Mouse (Mus musculus) midbrain, postnatal 0 days (tissue): ENCODE data around the gene Rtn4rl1. TPM values are rescaled to one million over a fixed set of nuclear protein-coding genes. Genes with fewer than 3 reads are reported as not detected.

Experiments
- ATAC-seq: fragments of 200-750 bp; cut with Nextera tagmentation; 2 replicates; pipeline ENCODE4 v1.8.0; 2017; ENCODE audit warnings: moderate number of reproducible peaks, mild to moderate bottlenecking, moderate TSS enrichment, moderate library complexity; ENCODE audit not compliant: low FRiP score
- DNase-seq: peaks from one replicate; pipeline ENCODE4 v3.0.0-alpha.2; 2015; ENCODE audit warnings: low spot score
- H3K27ac ChIP-seq: fragments of 300-500 bp; sonication (generic); 2 replicates; pipeline ENCODE4 v1.5.1; 2014; ENCODE audit warnings: low read depth, mild to moderate bottlenecking, low read length, mixed read lengths
- H3K27me3 ChIP-seq: fragments of 300-500 bp; sonication (generic); 2 replicates; pipeline ENCODE4 v1.6.1; 2014; ENCODE audit warnings: low read length, control low read depth, mixed read lengths; ENCODE audit not compliant: insufficient read depth
- H3K36me3 ChIP-seq: fragments of 300-500 bp; sonication (generic); 2 replicates; pipeline ENCODE4 v1.6.1; 2014; ENCODE audit warnings: low read length, control low read depth, mixed read lengths; ENCODE audit not compliant: insufficient read depth
- H3K4me1 ChIP-seq: fragments of 300-500 bp; sonication (generic); 2 replicates; pipeline ENCODE4 v1.6.1; 2014; ENCODE audit warnings: mild to moderate bottlenecking, control low read depth, antibody characterized with exemption, low read length, mixed read lengths; ENCODE audit not compliant: insufficient read depth
- H3K4me2 ChIP-seq: fragments of 300-500 bp; sonication (generic); 2 replicates; pipeline ENCODE4 v1.6.1; 2014; ENCODE audit warnings: low read depth, mild to moderate bottlenecking, low read length, mixed read lengths; ENCODE audit not compliant: poor library complexity, severe bottlenecking
- H3K4me3 ChIP-seq: fragments of 300-500 bp; sonication (generic); 2 replicates; pipeline ENCODE4 v1.5.1; 2014; ENCODE audit warnings: low read depth, mild to moderate bottlenecking, low read length, moderate library complexity
- H3K9ac ChIP-seq: fragments of 300-500 bp; sonication (generic); replicated peaks from 2 replicates; pipeline ENCODE4 v1.6.1; 2014; ENCODE audit warnings: mild to moderate bottlenecking, low read length, moderate library complexity, mixed read lengths; ENCODE audit not compliant: poor library complexity, severe bottlenecking
- H3K9me3 ChIP-seq: fragments of 300-500 bp; sonication (generic); 2 replicates; pipeline ENCODE4 v1.6.1; 2016; ENCODE audit warnings: low read length, control low read depth
- CTCF ChIP-seq: IDR thresholded peaks from 2 replicates; pipeline ENCODE4 v1.5.1; 2016; ENCODE audit warnings: antibody characterized with exemption, mild to moderate bottlenecking
- WGBS: fragments of 180-500 bp; shearing (Covaris S2); extraction: QIAGEN DNeasy Blood & Tissue Kit; methylation state at CpG from one replicate; pipeline ENCODE4 v1.1.7; 2014; 5-methylcytosine and 5-hydroxymethylcytosine counted together
- polyA plus RNA-seq: library from polyadenylated mRNA; unstranded; fragments of >200 nt; fragmentation: Nextera tagmentation; extraction: Ambion mirVana; gene quantifications from 2 replicates; pipeline ENCODE4 v1.2.1, GENCODE M21; 2015
- total RNA-seq: library from RNA; depleted of rRNA; stranded (reverse); fragments of >200 nt; gene quantifications from 2 replicates; pipeline ENCODE4 v1.2.3, GENCODE M21; 2014

The Rtn4rl1 gene
- total and polyA plus RNA-seq, 2 experiments from 2014 or later = 17.5 to 18.5 TPM

GRCm38 (mm10) chr11:75166861-75167642 is 26.5 kb upstream of the Rtn4rl1 start:
- H3K27ac ChIP-seq = no peak overlapping the region
- peak overlapping the region; percentile 38 for H3K4me3 ChIP-seq
- peaks cover 9% of the 10 kb centered on the region; the same call in 1 of the 2 replicates for H3K4me1 ChIP-seq
- ATAC-seq = no peak
- H3K27me3 ChIP-seq = peaks cover 54% of the 10 kb centered on the region
- no peak overlapping the region for H3K9ac ChIP-seq
- no peak for DNase-seq
- no peak for TF ChIP-seq CTCF
- peak overlapping the region; percentile 84 for H3K4me2 ChIP-seq
- H3K36me3 ChIP-seq = peaks cover 15% of the 10 kb centered on the region
- 9% methylated on average over 56 of the region's 68 CpGs for WGBS
- no peaks in the 10 kb centered on the region for H3K9me3 ChIP-seq

GRCm38 (mm10) chr11:75167643-75168589 is 25.7 kb upstream of the Rtn4rl1 start:
- 10% methylated on average over 40 of the region's 63 CpGs for WGBS
- Histone ChIP-seq H3K4me1 (peaks cover 9% of the 10 kb centered on the region; the same call in 1 of the 2 replicates), H3K9me3 (no peaks in the 10 kb centered on the region), H3K4me2 (peak overlapping the region; percentile 84), H3K27me3 (peaks cover 51% of the 10 kb centered on the region), H3K9ac (0 out of 2 replicates have a peak overlapping the region, but pooled peaks have one; percentile 34), H3K4me3 (peak overlapping the region; percentile 38), H3K36me3 (peaks cover 7% of the 10 kb centered on the region), H3K27ac (no peak overlapping the region)
- no peak for TF ChIP-seq CTCF
- ATAC-seq = no peak
- no peak for DNase-seq

GRCm38 (mm10) chr11:75168590-75169361 is 24.8 kb upstream of the Rtn4rl1 start:
- DNase-seq = peak; percentile 81
- Histone ChIP-seq H3K36me3 (no peaks in the 10 kb centered on the region), H3K4me2 (peak overlapping the region; percentile 84), H3K27ac (no peak overlapping the region), H3K4me1 (peaks cover 9% of the 10 kb centered on the region; the same call in 1 of the 2 replicates), H3K9me3 (no peaks in the 10 kb centered on the region), H3K9ac (peak overlapping the region; percentile 34; the same call in 1 of the 2 replicates), H3K27me3 (peaks cover 42% of the 10 kb centered on the region), H3K4me3 (peak overlapping the region; percentile 38)
- peak; percentile 93 for TF ChIP-seq CTCF
- 1% methylated on average over 73 of the region's 83 CpGs for WGBS
- ATAC-seq = no peak

- TF ChIP-seq CTCF = no peak
- no peak for DNase-seq
Measured at GRCm38 (mm10) chr11:75169405-75170080, 24.0 kb upstream of the Rtn4rl1 start, which contains the start of gene Hic1. Gene Hic1, minus strand, starts transcription at chr11:75169519.

More at GRCm38 (mm10) chr11:75169405-75170080, 24.0 kb upstream of the Rtn4rl1 start, which contains the start of gene Hic1:
- Histone ChIP-seq H3K36me3 (no peaks in the 10 kb centered on the region), H3K9me3 (no peaks in the 10 kb centered on the region), H3K9ac (peak within 1 kb of the TSS; percentile 34), H3K4me1 (peaks cover 9% of the 10 kb centered on the region; the same call in 1 of the 2 replicates), H3K4me3 (peak within 1 kb of the TSS; percentile 38), H3K27ac (no peak within 1 kb of the TSS), H3K27me3 (peaks cover 35% of the 10 kb centered on the region), H3K4me2 (peak within 1 kb of the TSS; percentile 84)
- WGBS = 4% methylated on average over 23 of the region's 23 CpGs
- no peak for ATAC-seq
